Mouse (Mus musculus) embryonic facial prominence, embryonic 11.5 days (tissue): ENCODE data around the gene Cenps. TPM values are rescaled to one million over a fixed set of nuclear protein-coding genes. Genes with fewer than 3 reads are reported as not detected.
"Not testable (repeated sequence)": the region's sequence is repeated elsewhere in the genome, so short reads cannot be mapped to it uniquely, and the experiment has no call there.

ENCODE experiments used
- ATAC-seq: fragments of 200-750 bp; cut with Nextera tagmentation; replicated peaks from 2 replicates; pipeline ENCODE4 v1.8.0; 2017; ENCODE audit warnings: low read depth; ENCODE audit not compliant: insufficient number of reproducible peaks, low FRiP score, low TSS enrichment
- DNase-seq: peaks from one replicate; pipeline ENCODE4 v3.0.0-alpha.2; 2015; ENCODE audit warnings: low spot score
- H3K27ac ChIP-seq: fragments of 300-500 bp; sonication (generic); replicated peaks from 2 replicates; pipeline ENCODE4 v1.5.1; 2014; ENCODE audit warnings: mild to moderate bottlenecking, low read depth, low read length, control low read depth
- H3K27me3 ChIP-seq: fragments of 300-500 bp; sonication (generic); 2 replicates; pipeline ENCODE4 v1.6.1; 2014; ENCODE audit warnings: mild to moderate bottlenecking, low read length, moderate library complexity, mixed read lengths; ENCODE audit not compliant: control insufficient read depth, insufficient read depth
- H3K36me3 ChIP-seq: fragments of 300-500 bp; sonication (generic); replicated peaks from 2 replicates; pipeline ENCODE4 v1.6.1; 2014; ENCODE audit warnings: low read depth, mild to moderate bottlenecking, low read length, moderate library complexity, mixed read lengths; ENCODE audit not compliant: control insufficient read depth, insufficient read depth
- H3K4me1 ChIP-seq: fragments of 300-500 bp; sonication (generic); 2 replicates; pipeline ENCODE4 v1.6.1; 2014; ENCODE audit warnings: low read length, mixed read lengths; ENCODE audit not compliant: control insufficient read depth, insufficient read depth
- H3K4me2 ChIP-seq: fragments of 300-500 bp; sonication (generic); 2 replicates; pipeline ENCODE4 v1.6.1; 2014; ENCODE audit warnings: low read depth, mild to moderate bottlenecking, control low read depth, low read length, moderate library complexity
- H3K4me3 ChIP-seq: fragments of 300-500 bp; sonication (generic); 2 replicates; pipeline ENCODE4 v1.5.1; 2014; ENCODE audit warnings: low read depth, low read length, control low read depth
- H3K9ac ChIP-seq: fragments of 300-500 bp; sonication (generic); replicated peaks from 2 replicates; pipeline ENCODE4 v1.6.1; 2014; ENCODE audit warnings: mild to moderate bottlenecking, control low read depth, low read length
- H3K9me3 ChIP-seq: fragments of 300-500 bp; sonication (generic); replicated peaks from 2 replicates; pipeline ENCODE4 v1.6.1; 2016; ENCODE audit warnings: mild to moderate bottlenecking, low read length, inconsistent platforms, mixed read lengths; ENCODE audit not compliant: control insufficient read depth
- WGBS: fragments of 180-500 bp; shearing (Covaris S2); extraction: QIAGEN DNeasy Blood & Tissue Kit; methylation state at CpG from one replicate; pipeline ENCODE4 v1.1.7; 2014; 5-methylcytosine and 5-hydroxymethylcytosine counted together
- polyA plus RNA-seq: library from polyadenylated mRNA; unstranded; fragments of >200 nt; fragmentation: Nextera tagmentation; extraction: Ambion mirVana; gene quantifications from 2 replicates; pipeline ENCODE4 v1.2.1, GENCODE M21; 2014

Cenps gene
- polyA plus RNA-seq, 1 experiment from 2014 or later: 53.5 TPM

- H3K4me2 ChIP-seq: no peak overlapping the region
- peaks cover 7% of the 10 kb centered on the region for H3K36me3 ChIP-seq
- no peaks in the 10 kb centered on the region for H3K27me3 ChIP-seq
- 88% methylated on average over 18 of the region's 18 CpGs for WGBS
- no peak for DNase-seq
- H3K4me3 ChIP-seq: no peak overlapping the region
- H3K4me1 ChIP-seq: no peaks in the 10 kb centered on the region
- H3K9me3 ChIP-seq: no peaks in the 10 kb centered on the region
- no peak overlapping the region for H3K9ac ChIP-seq
- no peak for ATAC-seq
- no peak overlapping the region for H3K27ac ChIP-seq
Observed at GRCm38 (mm10) chr4:149128467-149128866, 9.0 kb downstream of the Cenps start.

- H3K9me3 ChIP-seq: no peaks in the 10 kb centered on the region
- WGBS: 84% methylated on average over 11 of the region's 11 CpGs
- no peaks in the 10 kb centered on the region for H3K27me3 ChIP-seq
- ATAC-seq: no peak
- H3K4me3 ChIP-seq: no peak within 1 kb of the TSS
- no peak for DNase-seq
- H3K4me2 ChIP-seq: no peak within 1 kb of the TSS
- H3K27ac ChIP-seq: no peak within 1 kb of the TSS
- no peak within 1 kb of the TSS for H3K9ac ChIP-seq
- peaks cover 7% of the 10 kb centered on the region for H3K36me3 ChIP-seq
- H3K4me1 ChIP-seq: no peaks in the 10 kb centered on the region
Observed at GRCm38 (mm10) chr4:149126663-149127062, 10.8 kb downstream of the Cenps start, which contains the start of gene Cort. Cort (minus strand) TSS chr4:149126763.

GRCm38 (mm10) chr4:149126115-149126509, 11.3 kb downstream of the Cenps start:
- DNase-seq (no peak), ATAC-seq (no peak)
- Histone ChIP-seq H3K9ac (no peak overlapping the region), H3K4me2 (no peak overlapping the region), H3K9me3 (no peaks in the 10 kb centered on the region), H3K27me3 (no peaks in the 10 kb centered on the region), H3K4me3 (no peak overlapping the region), H3K27ac (no peak overlapping the region), H3K4me1 (no peaks in the 10 kb centered on the region), H3K36me3 (peaks cover 7% of the 10 kb centered on the region)
- WGBS: 71% methylated on average over 6 of the region's 6 CpGs

- Histone ChIP-seq H3K27me3 (no peaks in the 10 kb centered on the region), H3K4me3 (no peak overlapping the region), H3K9me3 (no peaks in the 10 kb centered on the region), H3K9ac (no peak overlapping the region), H3K27ac (no peak overlapping the region), H3K4me1 (no peaks in the 10 kb centered on the region), H3K4me2 (no peak overlapping the region), H3K36me3 (peaks cover 4% of the 10 kb centered on the region; the same call in 1 of the 2 replicates)
- DNase-seq: no peak
- no peak for ATAC-seq
- 58% methylated on average over 11 of the region's 11 CpGs for WGBS
Observed at GRCm38 (mm10) chr4:149125341-149126114, 11.9 kb downstream of the Cenps start.

GRCm38 (mm10) chr4:149123432-149123831, 14.0 kb downstream of the Cenps start:
- Histone ChIP-seq H3K9me3 (no peaks in the 10 kb centered on the region), H3K4me3 (no peak overlapping the region), H3K27me3 (no peaks in the 10 kb centered on the region), H3K9ac (no peak overlapping the region), H3K4me1 (no peaks in the 10 kb centered on the region), H3K36me3 (peaks cover 2% of the 10 kb centered on the region; the same call in 1 of the 2 replicates), H3K4me2 (no peak overlapping the region), H3K27ac (no peak overlapping the region)
- ATAC-seq (no peak), DNase-seq (no peak)
- WGBS: 73% methylated on average over 5 of the region's 5 CpGs

GRCm38 (mm10) chr4:149119978-149120562, 17.4 kb downstream of the Cenps start:
- H3K27ac ChIP-seq, H3K9me3 ChIP-seq: not testable (repeated sequence)
- WGBS: 90% methylated on average over 12 of the region's 12 CpGs

GRCm38 (mm10) chr4:149103875-149104561, 33.4 kb downstream of the Cenps start, which contains the start of gene Dffa:
Dffa (plus strand) TSS chr4:149104146.
- H3K4me3 ChIP-seq: peak within 1 kb of the TSS; percentile 70
- no peak within 1 kb of the TSS for H3K27ac ChIP-seq

More at GRCm38 (mm10) chr4:149119978-149120562, 17.4 kb downstream of the Cenps start:
- DNase-seq, H3K36me3 ChIP-seq, H3K4me2 ChIP-seq, H3K4me1 ChIP-seq, H3K9ac ChIP-seq, H3K27me3 ChIP-seq, H3K4me3 ChIP-seq, ATAC-seq: not testable (repeated sequence)

More at GRCm38 (mm10) chr4:149103875-149104561, 33.4 kb downstream of the Cenps start, which contains the start of gene Dffa:
- peak; percentile 76 for ATAC-seq
- Histone ChIP-seq H3K9me3 (no peaks in the 10 kb centered on the region), H3K36me3 (no peaks in the 10 kb centered on the region), H3K4me1 (no peaks in the 10 kb centered on the region; the same call in 1 of the 2 replicates), H3K4me2 (peak within 1 kb of the TSS; percentile 83), H3K27me3 (no peaks in the 10 kb centered on the region), H3K9ac (peak within 1 kb of the TSS; percentile 75)
- WGBS: under 1% methylated on average over 35 of the region's 35 CpGs
- peak; percentile 98 for DNase-seq
